Mouse (Mus musculus): Measurements from ENCODE around the gene Slc13a2. TPM values are rescaled to one million over a fixed set of nuclear protein-coding genes. Genes with fewer than 3 reads are reported as not detected.
A peak's percentile ranks its signal among the peaks of the same experiment; 100 is the strongest.

Gene Slc13a2
- total and polyA plus RNA-seq, 2 experiments from 2014 or later = not detected

GRCm38 (mm10) chr11:78408256-78409240, 13.5 kb downstream of the Slc13a2 start:
- H3K9ac ChIP-seq (replicated peaks; ENCODE audit: low read length, poor library complexity, severe bottlenecking) = no peak overlapping the region
- no peaks in the 10 kb centered on the region for H3K4me1 ChIP-seq (ENCODE audit: insufficient read depth, low read length)
- H3K4me2 ChIP-seq (ENCODE audit: low read depth, low read length, poor library complexity, severe bottlenecking) = no peak overlapping the region
- no peak overlapping the region for H3K4me3 ChIP-seq (ENCODE audit: low read depth, low read length)
- no peak overlapping the region for H3K27ac ChIP-seq (ENCODE audit: low read depth, low read length)
- no peaks in the 10 kb centered on the region for H3K9me3 ChIP-seq (ENCODE audit: low read length)
- no peaks in the 10 kb centered on the region for H3K27me3 ChIP-seq (ENCODE audit: insufficient read depth, low read length)
- TF ChIP-seq CTCF (IDR thresholded peaks at IDR 0.05) = no peak
- DNase-seq (ENCODE audit: low spot score) (no peak), ATAC-seq (ENCODE audit: low FRiP score) (no peak)
- no peaks in the 10 kb centered on the region for H3K36me3 ChIP-seq (ENCODE audit: insufficient read depth, low read length)
- 81% methylated on average over 9 of the region's 9 CpGs for WGBS

- Histone ChIP-seq H3K4me1 (ENCODE audit: insufficient read depth, low read length) (no peaks in the 10 kb centered on the region), H3K9ac (replicated peaks; ENCODE audit: low read length, poor library complexity, severe bottlenecking) (no peak overlapping the region), H3K9me3 (ENCODE audit: low read length) (no peaks in the 10 kb centered on the region), H3K4me2 (ENCODE audit: low read depth, low read length, poor library complexity, severe bottlenecking) (no peak overlapping the region), H3K27ac (ENCODE audit: low read depth, low read length) (no peak overlapping the region), H3K36me3 (ENCODE audit: insufficient read depth, low read length) (no peaks in the 10 kb centered on the region), H3K27me3 (ENCODE audit: insufficient read depth, low read length) (no peaks in the 10 kb centered on the region), H3K4me3 (ENCODE audit: low read depth, low read length) (no peak overlapping the region)
- no peak for DNase-seq (ENCODE audit: low spot score)
- TF ChIP-seq CTCF (IDR thresholded peaks at IDR 0.05) = no peak
- ATAC-seq (ENCODE audit: low FRiP score) = no peak
- WGBS = 76% methylated on average over 6 of the region's 6 CpGs
Observed at GRCm38 (mm10) chr11:78402062-78402461, 20.0 kb downstream of the Slc13a2 start.

GRCm38 (mm10) chr11:78401469-78401868, 20.5 kb downstream of the Slc13a2 start:
- no peak overlapping the region for H3K4me2 ChIP-seq (ENCODE audit: low read depth, low read length, poor library complexity, severe bottlenecking)
- H3K27ac ChIP-seq (ENCODE audit: low read depth, low read length) = no peak overlapping the region
- ATAC-seq (ENCODE audit: low FRiP score) (no peak), DNase-seq (ENCODE audit: low spot score) (no peak)
- TF ChIP-seq CTCF (IDR thresholded peaks at IDR 0.05) = no peak
- H3K4me3 ChIP-seq (ENCODE audit: low read depth, low read length) = no peak overlapping the region
- H3K9ac ChIP-seq (replicated peaks; ENCODE audit: low read length, poor library complexity, severe bottlenecking) = no peak overlapping the region
- H3K27me3 ChIP-seq (ENCODE audit: insufficient read depth, low read length) = no peaks in the 10 kb centered on the region
- H3K4me1 ChIP-seq (ENCODE audit: insufficient read depth, low read length) = no peaks in the 10 kb centered on the region
- WGBS = 77% methylated on average over 3 of the region's 3 CpGs
- H3K36me3 ChIP-seq (ENCODE audit: insufficient read depth, low read length) = no peaks in the 10 kb centered on the region
- H3K9me3 ChIP-seq (ENCODE audit: low read length) = no peaks in the 10 kb centered on the region

- no peaks in the 10 kb centered on the region for H3K36me3 ChIP-seq (ENCODE audit: insufficient read depth, low read length)
- H3K27ac ChIP-seq (ENCODE audit: low read depth, low read length) = no peak overlapping the region
- H3K4me1 ChIP-seq (ENCODE audit: insufficient read depth, low read length) = no peaks in the 10 kb centered on the region
- no peaks in the 10 kb centered on the region for H3K27me3 ChIP-seq (ENCODE audit: insufficient read depth, low read length)
- ATAC-seq (ENCODE audit: low FRiP score) (no peak), DNase-seq (ENCODE audit: low spot score) (no peak)
- no peak for TF ChIP-seq CTCF (IDR thresholded peaks at IDR 0.05)
- no peaks in the 10 kb centered on the region for H3K9me3 ChIP-seq (ENCODE audit: low read length)
- H3K4me2 ChIP-seq (ENCODE audit: low read depth, low read length, poor library complexity, severe bottlenecking) = no peak overlapping the region
- 65% methylated on average over 3 of the region's 3 CpGs for WGBS
- H3K9ac ChIP-seq (replicated peaks; ENCODE audit: low read length, poor library complexity, severe bottlenecking) = no peak overlapping the region
- H3K4me3 ChIP-seq (ENCODE audit: low read depth, low read length) = no peak overlapping the region
Observed at GRCm38 (mm10) chr11:78400936-78401335, 21.1 kb downstream of the Slc13a2 start.

GRCm38 (mm10) chr11:78399680-78400079, 22.3 kb downstream of the Slc13a2 start:
- no peak overlapping the region for H3K4me3 ChIP-seq (ENCODE audit: low read depth, low read length)
- H3K27me3 ChIP-seq (ENCODE audit: insufficient read depth, low read length) = no peaks in the 10 kb centered on the region
- TF ChIP-seq CTCF (IDR thresholded peaks at IDR 0.05) = peak; percentile 98
- H3K9ac ChIP-seq (replicated peaks; ENCODE audit: low read length, poor library complexity, severe bottlenecking) = 0 out of 2 replicates have a peak overlapping the region, but pooled peaks have one; percentile 29
- no peaks in the 10 kb centered on the region for H3K36me3 ChIP-seq (ENCODE audit: insufficient read depth, low read length)
- ATAC-seq (ENCODE audit: low FRiP score) (no peak), DNase-seq (ENCODE audit: low spot score) (peak; percentile 87)
- no peak overlapping the region for H3K27ac ChIP-seq (ENCODE audit: low read depth, low read length)
- H3K4me2 ChIP-seq (ENCODE audit: low read depth, low read length, poor library complexity, severe bottlenecking) = no peak overlapping the region
- WGBS = 19% methylated on average over 8 of the region's 8 CpGs
- no peaks in the 10 kb centered on the region for H3K4me1 ChIP-seq (ENCODE audit: insufficient read depth, low read length)
- no peaks in the 10 kb centered on the region for H3K9me3 ChIP-seq (ENCODE audit: low read length)

GRCm38 (mm10) chr11:78398212-78398611, 23.8 kb downstream of the Slc13a2 start:
- no peak for ATAC-seq (ENCODE audit: low FRiP score)
- H3K36me3 ChIP-seq (ENCODE audit: insufficient read depth, low read length) = no peaks in the 10 kb centered on the region
- no peak overlapping the region for H3K4me3 ChIP-seq (ENCODE audit: low read depth, low read length)
- no peak overlapping the region for H3K9ac ChIP-seq (replicated peaks; ENCODE audit: low read length, poor library complexity, severe bottlenecking)
- 56% methylated on average over 6 of the region's 6 CpGs for WGBS
- no peaks in the 10 kb centered on the region for H3K27me3 ChIP-seq (ENCODE audit: insufficient read depth, low read length)
- H3K4me2 ChIP-seq (ENCODE audit: low read depth, low read length, poor library complexity, severe bottlenecking) = no peak overlapping the region
- no peak for DNase-seq (ENCODE audit: low spot score)
- TF ChIP-seq CTCF (IDR thresholded peaks at IDR 0.05) = no peak
- no peaks in the 10 kb centered on the region for H3K9me3 ChIP-seq (ENCODE audit: low read length)
- H3K27ac ChIP-seq (ENCODE audit: low read depth, low read length) = no peak overlapping the region
- no peaks in the 10 kb centered on the region for H3K4me1 ChIP-seq (ENCODE audit: insufficient read depth, low read length)
